Mouse (Mus musculus): ENCODE results near the gene Zfp112. TPM values are rescaled to one million over a fixed set of nuclear protein-coding genes. Genes with fewer than 3 reads are reported as not detected.
A peak's percentile ranks its signal among the peaks of the same experiment; 100 is the strongest.
"Not testable (repeated sequence)": the region's sequence is repeated elsewhere in the genome, so short reads cannot be mapped to it uniquely, and the experiment has no call there.

The Zfp112 gene
- not detected in 2 replicates for polyA plus RNA-seq (2012; ENCODE audit: insufficient read depth, insufficient read length, low replicate concordance, missing spikeins)

GRCm38 (mm10) chr7:24112156-24112856 is at the start of gene Zfp112:
Zfp112 (plus strand) TSS chr7:24112314.
- Histone ChIP-seq H3K4me3 (ENCODE audit: insufficient read depth, low read depth, low read length) (peak within 1 kb of the TSS; percentile 74), H3K27ac (ENCODE audit: insufficient read depth, low read depth, low read length) (0 out of 2 replicates have a peak within 1 kb of the TSS, but pooled peaks have one; percentile 70), H3K4me1 (ENCODE audit: control insufficient read depth, insufficient read depth, low read length) (peaks cover 3% of the 10 kb centered on the region; the same call in 1 of the 2 replicates)
- WGBS = 2% methylated on average over 23 of the region's 23 CpGs
- TF ChIP-seq POLR2A (IDR thresholded peaks at IDR 0.05; ENCODE audit: insufficient read depth, low read depth, low read length) = no peak; the same call in 1 of the 2 replicates
- no peak for TF ChIP-seq CTCF (IDR thresholded peaks at IDR 0.05; ENCODE audit: insufficient read depth, low read depth, low read length)

- not testable (repeated sequence) for H3K4me3 ChIP-seq (ENCODE audit: insufficient read depth, low read depth, low read length); H3K27ac ChIP-seq (ENCODE audit: insufficient read depth, low read depth, low read length); H3K4me1 ChIP-seq (ENCODE audit: control insufficient read depth, insufficient read depth, low read length)
- 15% methylated on average over 1 of the region's 1 CpGs for WGBS
Measured at GRCm38 (mm10) chr7:24074424-24074823, 37.7 kb upstream of the Zfp112 start.

GRCm38 (mm10) chr7:24081634-24082431 is 30.3 kb upstream of the Zfp112 start, which contains the start of gene Zfp180:
Zfp180 (plus strand) TSS chr7:24081924.
- Histone ChIP-seq H3K4me3 (ENCODE audit: insufficient read depth, low read depth, low read length) (peak within 1 kb of the TSS; percentile 64), H3K4me1 (ENCODE audit: control insufficient read depth, insufficient read depth, low read length) (peaks cover 14% of the 10 kb centered on the region), H3K27ac (ENCODE audit: insufficient read depth, low read depth, low read length) (peak within 1 kb of the TSS; percentile 32)
- 19% methylated on average over 44 of the region's 44 CpGs for WGBS
- peak; percentile 36; the same call in 1 of the 2 replicates for TF ChIP-seq POLR2A (IDR thresholded peaks at IDR 0.05; ENCODE audit: insufficient read depth, low read depth, low read length)
- no peak for TF ChIP-seq CTCF (IDR thresholded peaks at IDR 0.05; ENCODE audit: insufficient read depth, low read depth, low read length)

GRCm38 (mm10) chr7:24082457-24083235 is 29.5 kb upstream of the Zfp112 start:
- Histone ChIP-seq H3K4me3 (ENCODE audit: insufficient read depth, low read depth, low read length) (peak overlapping the region; percentile 64), H3K27ac (ENCODE audit: insufficient read depth, low read depth, low read length) (no peak overlapping the region), H3K4me1 (ENCODE audit: control insufficient read depth, insufficient read depth, low read length) (peaks cover 14% of the 10 kb centered on the region)
- WGBS = 23% methylated on average over 15 of the region's 15 CpGs
- TF ChIP-seq CTCF (IDR thresholded peaks at IDR 0.05; ENCODE audit: insufficient read depth, low read depth, low read length) = no peak
- no peak for TF ChIP-seq POLR2A (IDR thresholded peaks at IDR 0.05; ENCODE audit: insufficient read depth, low read depth, low read length)

- Histone ChIP-seq H3K4me1 (ENCODE audit: control insufficient read depth, insufficient read depth, low read length) (peaks cover 14% of the 10 kb centered on the region), H3K4me3 (ENCODE audit: insufficient read depth, low read depth, low read length) (no peak overlapping the region), H3K27ac (ENCODE audit: insufficient read depth, low read depth, low read length) (no peak overlapping the region)
- WGBS = 97% methylated on average over 4 of the region's 4 CpGs
- TF ChIP-seq CTCF (IDR thresholded peaks at IDR 0.05; ENCODE audit: insufficient read depth, low read depth, low read length) (no peak), POLR2A (IDR thresholded peaks at IDR 0.05; ENCODE audit: insufficient read depth, low read depth, low read length) (no peak)
Measured at GRCm38 (mm10) chr7:24086871-24087270, 25.2 kb upstream of the Zfp112 start.

GRCm38 (mm10) chr7:24087485-24088125 is 24.5 kb upstream of the Zfp112 start:
- no peak for TF ChIP-seq POLR2A (IDR thresholded peaks at IDR 0.05; ENCODE audit: insufficient read depth, low read depth, low read length)
- TF ChIP-seq CTCF (IDR thresholded peaks at IDR 0.05; ENCODE audit: insufficient read depth, low read depth, low read length) = no peak
- Histone ChIP-seq H3K27ac (ENCODE audit: insufficient read depth, low read depth, low read length) (no peak overlapping the region), H3K4me1 (ENCODE audit: control insufficient read depth, insufficient read depth, low read length) (peaks cover 14% of the 10 kb centered on the region), H3K4me3 (ENCODE audit: insufficient read depth, low read depth, low read length) (no peak overlapping the region)
- 97% methylated on average over 12 of the region's 12 CpGs for WGBS

DNA sequence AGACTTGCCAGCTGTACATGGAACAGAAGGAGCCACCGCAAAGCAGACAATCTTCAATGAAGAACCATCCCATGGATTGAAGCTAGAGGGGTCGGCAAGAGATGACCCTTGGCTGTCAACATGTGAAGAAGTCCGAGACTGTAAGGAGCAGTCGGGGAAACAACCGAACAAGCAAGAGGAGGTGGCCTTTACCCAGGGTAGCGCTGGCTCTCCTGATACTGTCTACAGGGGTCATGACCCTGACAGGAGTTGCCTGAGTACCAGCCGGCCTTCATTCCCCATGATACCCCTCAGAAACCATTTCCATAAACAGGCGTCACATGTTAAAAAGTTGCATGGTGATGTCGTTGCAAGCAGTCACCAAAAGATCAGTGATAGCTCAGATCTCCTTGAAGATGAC is 7.7 kb upstream of the Zfp112 start:
- no peak overlapping the region for H3K4me3 ChIP-seq (ENCODE audit: insufficient read depth, low read depth, low read length)
- TF ChIP-seq CTCF (IDR thresholded peaks at IDR 0.05; ENCODE audit: insufficient read depth, low read depth, low read length) = no peak
- no peak for TF ChIP-seq POLR2A (IDR thresholded peaks at IDR 0.05; ENCODE audit: insufficient read depth, low read depth, low read length)
- no peaks in the 10 kb centered on the region for H3K4me1 ChIP-seq (ENCODE audit: control insufficient read depth, insufficient read depth, low read length)
- H3K27ac ChIP-seq (ENCODE audit: insufficient read depth, low read depth, low read length) = no peak overlapping the region
- WGBS = 97% methylated on average over 9 of the region's 9 CpGs

DNA sequence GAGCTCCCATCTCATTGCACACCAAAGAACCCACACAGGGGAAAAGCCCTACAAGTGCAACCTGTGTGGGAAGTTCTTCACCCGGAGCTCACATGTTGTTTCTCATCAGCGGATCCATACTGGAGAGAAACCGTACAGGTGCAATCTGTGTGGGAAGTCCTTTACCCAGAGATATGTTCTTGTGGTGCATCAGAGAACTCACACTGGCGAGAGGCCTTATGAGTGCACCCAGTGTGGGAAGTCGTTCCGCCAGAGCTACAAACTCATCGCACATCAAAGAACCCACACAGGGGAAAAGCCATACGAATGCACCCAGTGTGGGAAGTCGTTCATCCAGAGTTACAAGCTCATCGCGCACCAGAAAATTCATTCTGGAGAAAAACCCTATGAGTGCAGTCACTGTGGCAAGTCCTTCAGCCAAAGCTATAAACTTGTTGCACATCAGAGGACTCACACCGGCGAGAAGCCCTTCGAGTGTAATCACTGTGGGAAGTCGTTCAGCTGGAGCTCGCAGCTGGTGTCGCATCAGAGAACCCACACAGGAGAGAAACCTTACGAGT is 6.9 kb upstream of the Zfp112 start:
- Histone ChIP-seq H3K4me1 (ENCODE audit: control insufficient read depth, insufficient read depth, low read length) (no peaks in the 10 kb centered on the region), H3K27ac (ENCODE audit: insufficient read depth, low read depth, low read length) (no peak overlapping the region), H3K4me3 (ENCODE audit: insufficient read depth, low read depth, low read length) (no peak overlapping the region)
- TF ChIP-seq CTCF (IDR thresholded peaks at IDR 0.05; ENCODE audit: insufficient read depth, low read depth, low read length) (no peak), POLR2A (IDR thresholded peaks at IDR 0.05; ENCODE audit: insufficient read depth, low read depth, low read length) (no peak)
- WGBS = 96% methylated on average over 18 of the region's 18 CpGs
